Mouse (Mus musculus) adrenal gland, postnatal 10 days (tissue): ENCODE data around the gene Lmo1. TPM values are rescaled to one million over a fixed set of nuclear protein-coding genes. Genes with fewer than 3 reads are reported as not detected.
"Not testable (repeated sequence)": the region's sequence is repeated elsewhere in the genome, so short reads cannot be mapped to it uniquely, and the experiment has no call there.

Source experiments
- DNase-seq: peaks from one replicate; pipeline ENCODE4 v3.0.0; 2021; ENCODE audit warnings: mixed read lengths
- total RNA-seq, 2 experiments: library from RNA; stranded (reverse); gene quantifications; 2 replicates each; pipeline ENCODE4 v1.2.3; 2021

The Lmo1 gene
- total RNA-seq, 2 experiments from 2014 or later: 8.1 to 12.5 TPM

GRCm38 (mm10) chr7:109114950-109115349 lies 60.1 kb downstream of the Lmo1 start:
- DNase-seq: no peak

DNA sequence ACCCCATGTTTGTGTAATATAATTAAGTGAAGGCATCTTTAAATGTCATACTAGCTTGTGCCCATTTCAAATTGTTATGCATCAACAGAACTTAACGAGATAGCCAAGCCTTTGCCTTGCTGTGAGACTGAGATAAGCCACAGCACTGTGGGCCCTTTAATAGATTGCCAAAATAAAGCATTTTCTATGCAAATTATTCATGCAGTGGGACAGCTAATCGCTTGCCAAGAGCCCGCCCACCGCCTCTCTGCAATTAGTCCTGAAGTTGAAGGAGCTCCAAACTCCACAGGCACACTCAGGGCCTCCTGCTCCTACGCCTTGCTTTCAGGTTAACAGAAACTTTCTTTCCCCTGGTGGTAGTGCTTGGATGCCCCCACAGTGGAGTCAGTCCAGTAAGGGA lies 64.0 kb downstream of the Lmo1 start:
- no peak for DNase-seq

DNA sequence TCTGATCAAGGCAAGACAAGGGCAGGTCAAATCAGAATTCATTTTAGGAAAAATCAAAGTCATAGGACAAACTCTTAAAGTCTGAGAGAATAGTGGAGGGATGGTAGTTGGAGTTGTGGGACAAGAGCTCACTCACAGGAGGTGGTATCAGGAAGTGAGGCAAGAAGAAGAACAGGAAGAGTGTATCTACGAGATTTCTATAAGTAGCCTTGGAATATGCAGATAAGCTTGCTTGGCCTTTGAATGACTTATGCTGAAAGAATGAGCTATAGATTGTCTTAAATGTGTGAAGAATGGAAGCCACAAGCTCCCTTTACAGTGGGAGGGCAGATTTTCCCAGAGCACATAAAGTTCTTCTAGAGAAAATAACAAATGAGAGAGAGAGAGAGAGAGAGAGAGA lies 70.1 kb downstream of the Lmo1 start:
- DNase-seq: no peak

DNA sequence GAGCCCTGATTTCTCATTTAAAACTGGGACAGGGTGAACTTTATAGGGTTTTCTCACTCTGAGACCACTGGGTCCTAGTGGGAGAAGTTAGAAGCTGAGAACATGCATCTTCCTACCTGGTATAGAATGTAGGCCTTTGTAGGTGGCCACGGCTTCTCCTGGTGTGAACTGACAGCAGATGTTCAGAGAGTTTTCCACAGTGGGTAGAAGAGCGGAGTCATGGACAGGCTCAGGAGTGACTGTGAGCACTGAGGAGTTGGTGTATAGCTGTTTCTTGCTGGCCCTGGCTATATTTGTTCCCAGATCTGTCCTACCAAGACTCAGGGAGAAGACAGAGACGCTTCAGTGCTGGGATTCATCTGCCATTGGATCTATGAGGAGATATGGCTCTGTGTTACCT lies 73.8 kb downstream of the Lmo1 start:
- DNase-seq: no peak

DNA sequence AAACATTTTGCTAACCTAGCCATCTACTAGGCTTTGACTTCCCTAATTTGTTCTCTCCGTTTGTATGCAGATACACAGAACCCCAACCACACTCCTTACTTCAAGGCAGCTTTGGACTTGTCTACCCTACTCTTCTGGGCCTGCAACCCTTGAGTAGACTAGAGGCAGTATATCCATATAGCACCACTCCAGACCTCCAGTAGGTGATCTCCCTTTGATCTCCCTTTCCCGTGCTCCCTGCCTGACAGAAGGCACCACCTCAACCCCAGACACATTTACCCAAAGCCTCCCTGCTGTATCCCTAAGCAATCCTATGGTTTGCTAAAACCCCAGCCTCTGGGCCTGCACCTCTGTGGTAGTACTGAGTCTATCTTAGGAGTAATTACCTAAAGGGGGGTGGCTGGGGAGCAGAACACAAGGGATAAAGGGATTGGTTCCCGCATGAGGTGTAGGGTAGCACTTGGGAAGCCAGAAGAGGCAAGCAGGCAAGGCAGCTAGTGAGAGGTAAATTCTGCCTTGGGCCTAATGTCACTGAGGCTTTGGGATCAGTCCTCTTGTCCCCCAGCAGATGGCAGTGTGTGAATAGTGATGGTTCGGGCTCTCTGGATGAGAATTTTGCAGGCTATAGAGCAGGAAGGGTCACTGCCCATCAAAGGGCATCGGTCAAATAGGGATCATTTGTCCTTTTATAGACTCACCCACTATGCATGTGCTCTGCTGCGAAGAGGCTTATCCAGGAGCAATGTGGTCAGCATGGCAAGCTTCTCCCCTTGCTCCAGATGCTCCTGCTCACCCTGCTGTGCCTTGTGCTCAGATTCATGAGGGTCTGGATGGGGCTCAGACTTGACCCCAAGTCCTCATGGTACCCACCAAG lies 76.6 kb downstream of the Lmo1 start:
- peak; percentile 58 for DNase-seq

GRCm38 (mm10) chr7:109097203-109097602 lies 77.8 kb downstream of the Lmo1 start:
- no peak for DNase-seq

- no peak for DNase-seq
These were observed 78.4 kb downstream of the Lmo1 start for GRCm38 (mm10) chr7:109096618-109097017.

- no peak for DNase-seq
These were observed 80.7 kb downstream of the Lmo1 start for GRCm38 (mm10) chr7:109094294-109094693.

- not testable (repeated sequence) for DNase-seq
These were observed 83.7 kb downstream of the Lmo1 start for GRCm38 (mm10) chr7:109091316-109091715.

Other genes starting within 250 kb of the Lmo1 start
- gene Nlrp10, start 245.0 kb downstream of the Lmo1 start, total RNA-seq: under 1 TPM; 0.24 to 0.33 TPM
- gene Eif3f, start 240.8 kb downstream of the Lmo1 start, total RNA-seq: 100 to 1,000 TPM; 156 to 162 TPM
- 10 to 100 TPM; 20.7 to 27.5 TPM for gene Tub, start 224.9 kb downstream of the Lmo1 start, total RNA-seq
- gene Ric3, start 91.9 kb downstream of the Lmo1 start, total RNA-seq: 10 to 100 TPM; 15.2 to 15.4 TPM